Mouse (Mus musculus): Measurements from ENCODE around the gene H2afj.

DNA sequence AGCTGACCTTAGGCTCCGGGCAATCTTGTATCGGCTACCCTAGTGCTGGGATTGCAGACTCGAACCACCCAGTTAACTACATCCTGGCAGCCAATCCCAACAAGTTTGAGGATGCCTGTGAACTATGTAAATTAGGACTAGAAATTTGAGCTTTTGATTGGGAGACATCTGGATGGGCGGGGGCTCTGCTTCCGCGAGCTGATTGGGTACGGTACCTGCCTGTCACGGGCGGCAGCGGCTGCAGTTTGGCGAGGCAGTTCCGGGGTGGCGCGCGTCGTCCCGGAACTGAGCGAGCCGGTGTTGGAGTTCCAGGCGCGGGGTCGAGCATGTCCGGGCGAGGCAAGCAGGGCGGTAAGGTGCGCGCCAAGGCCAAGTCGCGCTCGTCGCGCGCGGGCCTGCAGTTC, at the start of gene H2afj:
- TF ChIP-seq GATA1 (IDR thresholded peaks at IDR 0.05; ENCODE audit: borderline replicate concordance, low read length) (no peak), FLI1 (IDR thresholded peaks at IDR 0.05; ENCODE audit: low read length) (no peak)
